In genomic region chr14:24003450-24004381, GRCm38 (mm10) we compare ENCODE assay signal across 9 mouse cellular contexts. TPM values are rescaled to one million over a fixed set of nuclear protein-coding genes. Genes with fewer than 3 reads are reported as not detected.
A peak's percentile ranks its signal among the peaks of the same experiment; 100 is the strongest.
DNase-seq lines count a peak whose midpoint lies in the region; ATAC-seq and TF ChIP-seq lines count a peak whose summit lies in the region.
"Had no signal": no experiment of that assay in that cellular context is flagged by ENCODE, and none has a peak within 500 bp of the region (broad histone marks: within the 10 kb centered on the region; RNA-seq: fewer than 3 reads in every experiment).

No protein-coding gene starts in this region.

- no peak overlapping the region for H3K27ac ChIP-seq in ES-Bruce4 (ENCODE audit: insufficient read depth, low read length)
- peak overlapping the region; percentile 63 for H3K27ac ChIP-seq in forebrain, embryonic 12.5 days
- peak overlapping the region; percentile 95 for H3K27ac ChIP-seq in hindbrain, embryonic 14.5 days

- H3K4me3 ChIP-seq in ES-Bruce4 (ENCODE audit: low read depth, low read length): peak overlapping the region; percentile 97
- H3K4me3 ChIP-seq in forebrain, embryonic 12.5 days (replicated peaks): peak overlapping the region; percentile 80
- H3K4me3 ChIP-seq in hindbrain, embryonic 14.5 days (replicated peaks; ENCODE audit: low read length): peak overlapping the region; percentile 78
- H3K4me3 ChIP-seq: myocyte had no signal

- no peaks in the 10 kb centered on the region for H3K4me1 ChIP-seq in ES-Bruce4 (ENCODE audit: control insufficient read depth, insufficient read depth, low read length)
- peaks cover 12% of the 10 kb centered on the region for H3K4me1 ChIP-seq in forebrain, embryonic 12.5 days
- peaks cover 18% of the 10 kb centered on the region for H3K4me1 ChIP-seq in hindbrain, embryonic 14.5 days (replicated peaks; ENCODE audit: control insufficient read depth, insufficient read depth, low read length)

- H3K27me3 ChIP-seq in ES-Bruce4 (ENCODE audit: control insufficient read depth, insufficient read depth, low read length, poor library complexity, severe bottlenecking): peaks cover 19% of the 10 kb centered on the region
- peaks cover 72% of the 10 kb centered on the region for H3K27me3 ChIP-seq in forebrain, embryonic 12.5 days
- H3K27me3 ChIP-seq in hindbrain, embryonic 14.5 days (ENCODE audit: control insufficient read depth, insufficient read depth, low read length): peaks cover 15% of the 10 kb centered on the region

- WGBS in forebrain, embryonic 12.5 days: under 1% methylated on average over 64 of the region's 85 CpGs
- WGBS in hindbrain, embryonic 14.5 days: 0% methylated on average over 59 of the region's 85 CpGs

- ATAC-seq in forebrain, embryonic 12.5 days (ENCODE audit: low FRiP score): peak; percentile 65
- peak; percentile 67 for ATAC-seq in hindbrain, embryonic 14.5 days (ENCODE audit: low FRiP score)
- ATAC-seq in activated CD4-positive, CD25-positive, alpha-beta regulatory T cell, adult 4 months: no peak

- no peaks in the 10 kb centered on the region for H3K36me3 ChIP-seq in ES-Bruce4 (ENCODE audit: control insufficient read depth, insufficient read depth, low read length, poor library complexity, severe bottlenecking)
- H3K36me3 ChIP-seq in forebrain, embryonic 12.5 days (replicated peaks): no peaks in the 10 kb centered on the region
- H3K36me3 ChIP-seq in hindbrain, embryonic 14.5 days (replicated peaks; ENCODE audit: control insufficient read depth, insufficient read depth): no peaks in the 10 kb centered on the region

- no peak for TF ChIP-seq POLR2A in ES-Bruce4 (IDR thresholded peaks at IDR 0.05; ENCODE audit: insufficient read depth, low read length)

- H3K9me3 ChIP-seq in ES-Bruce4 (replicated peaks; ENCODE audit: control insufficient read depth, insufficient read depth, low read length, poor library complexity, severe bottlenecking): no peaks in the 10 kb centered on the region
- H3K9me3 ChIP-seq in forebrain, embryonic 12.5 days: no peaks in the 10 kb centered on the region
- H3K9me3 ChIP-seq in hindbrain, embryonic 14.5 days (ENCODE audit: control insufficient read depth, low read length): no peaks in the 10 kb centered on the region

- DNase-seq in adrenal gland, postnatal 25 days: peak; percentile 67
- DNase-seq in hindbrain, embryonic 14.5 days (ENCODE audit: low spot score): peak; percentile 58
- peak; percentile 54 to 71 for DNase-seq in left cerebral cortex, adult 18-20 months (ENCODE audit: low spot score in 2 of 2)
- peak; percentile 1 for DNase-seq in lung, postnatal 36 days
- DNase-seq in right cerebral cortex, postnatal 25 days: peak; percentile 75

- H3K4me2 ChIP-seq in forebrain, embryonic 12.5 days: peak overlapping the region; percentile 92
- H3K4me2 ChIP-seq in hindbrain, embryonic 14.5 days (replicated peaks): peak overlapping the region; percentile 66

- no peak for TF ChIP-seq EP300 in ES-Bruce4 (IDR thresholded peaks at IDR 0.05; ENCODE audit: insufficient read depth, low read depth, low read length)

- no peak for TF ChIP-seq CTCF in ES-Bruce4 (IDR thresholded peaks at IDR 0.05; ENCODE audit: low read depth, low read length)

- H3K9ac ChIP-seq in ES-Bruce4 (ENCODE audit: low read depth, poor library complexity, severe bottlenecking): peak overlapping the region; percentile 94
- H3K9ac ChIP-seq in forebrain, embryonic 12.5 days: peak overlapping the region; percentile 68
- H3K9ac ChIP-seq in hindbrain, embryonic 14.5 days: peak overlapping the region; percentile 90

RNA-seq across cellular contexts. Expression of gene Kcnma1, which starts 10.6 kb away (rescaled TPM):
- polyA plus RNA-seq in ES-Bruce4 (2011; ENCODE audit: insufficient read depth, insufficient read length, low read depth, missing spikeins): 0.78 and 1.8 TPM in 2 replicates
- 60.0 and 64.0 TPM in 2 replicates for total RNA-seq in adrenal gland, postnatal 25 days (2021)
- polyA plus RNA-seq in forebrain, embryonic 12.5 days (2016; fragmentation: Nextera tagmentation; extraction: Ambion mirVana): 1.9 and 2.6 TPM in 2 replicates
- polyA plus RNA-seq in hindbrain, embryonic 14.5 days (2014; fragmentation: Nextera tagmentation; extraction: Ambion mirVana): 22.1 and 22.8 TPM in 2 replicates
- total RNA-seq in left cerebral cortex, adult 18-20 months (2021): 100 to 1,000 TPM; 160 to 172 TPM
- polyA plus RNA-seq in activated CD4-positive, CD25-positive, alpha-beta regulatory T cell, adult 4 months (2017; shearing (Covaris generic)): not detected

Comparison
In these comparisons a context has a peak if more than half of its experiments do, and no peak if none do; other contexts are left out.
1. DNase-seq: peak in every context shown above with its lines; median percentile 75 in right cerebral cortex, postnatal 25 days; 67 in adrenal gland, postnatal 25 days; 62 in left cerebral cortex, adult 18-20 months; 58 in hindbrain, embryonic 14.5 days; 1 in lung, postnatal 36 days.